Mouse (Mus musculus) CH12.LX (cell line): ENCODE results near the gene Catsperz. TPM values are rescaled to one million over a fixed set of nuclear protein-coding genes. Genes with fewer than 3 reads are reported as not detected.

Source experiments
- DNase-seq: peaks from one replicate; pipeline ENCODE4 v3.0.0-alpha.2; 2013; ENCODE audit errors: extremely low read depth
- H3K27ac ChIP-seq: 2 replicates; pipeline ENCODE4 v1.5.1; 2012; ENCODE audit warnings: low read depth, mild to moderate bottlenecking, control low read depth, moderate library complexity; ENCODE audit not compliant: insufficient read depth
- H3K27me3 ChIP-seq: replicated peaks from 2 replicates; pipeline ENCODE3; 2012; ENCODE audit warnings: inconsistent platforms
- H3K36me3 ChIP-seq, 2 experiments: replicated peaks in 1 of 2; 2 replicates each; pipeline versions ENCODE3 to v1.6.1; 2012; ENCODE audit warnings: inconsistent platforms in 1 of 2, low read length in 1 of 2, mild to moderate bottlenecking in 1 of 2, mixed read lengths in 1 of 2, moderate library complexity in 1 of 2; ENCODE audit not compliant: control insufficient read depth in 1 of 2, insufficient read depth in 1 of 2
- H3K4me1 ChIP-seq, 2 experiments: 2 replicates each; pipeline ENCODE4 v1.6.1; 2012; ENCODE audit warnings: inconsistent platforms in 1 of 2, moderate library complexity in 1 of 2; ENCODE audit not compliant: insufficient read depth in 2 of 2, control insufficient read depth in 1 of 2
- H3K4me2 ChIP-seq: 2 replicates; pipeline ENCODE4 v1.6.1; 2012; ENCODE audit warnings: low read depth, mild to moderate bottlenecking, control low read depth; ENCODE audit not compliant: poor library complexity, insufficient read depth, severe bottlenecking
- H3K4me3 ChIP-seq, 3 experiments: fragments of 150-350 bp in 1 of 3; sonication (generic) in 1 of 3; replicated peaks in 1 of 3; 2 replicates each; pipeline versions ENCODE3 to v1.5.1; 2011 to 2012; ENCODE audit warnings: low read depth in 2 of 3, low read length in 2 of 3, mild to moderate bottlenecking in 2 of 3, moderate library complexity in 2 of 3, control low read depth in 1 of 3, improper control_type of control experiment in 1 of 3, inconsistent platforms in 1 of 3, mixed read lengths in 1 of 3; ENCODE audit not compliant: poor library complexity in 1 of 3
- H3K79me2 ChIP-seq: replicated peaks from 2 replicates; pipeline ENCODE4 v1.6.1; 2012; ENCODE audit warnings: mild to moderate bottlenecking, moderate library complexity; ENCODE audit not compliant: control insufficient read depth, poor library complexity, insufficient read depth, severe bottlenecking; ENCODE audit errors: extremely low read depth
- H3K9ac ChIP-seq: 2 replicates; pipeline ENCODE4 v1.6.1; 2012; ENCODE audit warnings: low read depth, mild to moderate bottlenecking, control low read depth, moderate library complexity; ENCODE audit not compliant: insufficient read depth
- H3K9me3 ChIP-seq: replicated peaks from 2 replicates; pipeline ENCODE3; 2012; ENCODE audit warnings: low read length, inconsistent platforms, mixed read lengths
- BHLHE40 ChIP-seq: IDR thresholded peaks from 2 replicates; pipeline ENCODE4 v1.6.1; 2011; ENCODE audit warnings: mild to moderate bottlenecking, low read depth, low read length, improper control_type of control experiment
- CHD1 ChIP-seq: IDR thresholded peaks from 2 replicates; pipeline ENCODE4 v1.6.1; 2012; ENCODE audit warnings: low read depth, low read length, improper control_type of control experiment, inconsistent platforms
- CHD2 ChIP-seq: IDR thresholded peaks from 2 replicates; pipeline ENCODE4 v1.6.1; 2011; ENCODE audit warnings: low read length, improper control_type of control experiment
- CTCF ChIP-seq, 2 experiments: IDR thresholded peaks in 1 of 2; conservative IDR thresholded peaks in 1 of 2; 2 replicates each; pipeline ENCODE4 v1.5.1; 2011 to 2012; ENCODE audit warnings: low read depth in 2 of 2, low read length in 2 of 2, improper control_type of control experiment in 1 of 2, inconsistent platforms in 1 of 2, mild to moderate bottlenecking in 1 of 2, moderate library complexity in 1 of 2
- E2F4 ChIP-seq: IDR thresholded peaks from 2 replicates; pipeline ENCODE4 v1.6.1; 2011; ENCODE audit warnings: low read depth, low read length, improper control_type of control experiment; ENCODE audit not compliant: insufficient replicate concordance
- EP300 ChIP-seq: IDR thresholded peaks from 2 replicates; pipeline ENCODE4 v1.6.1; 2011; ENCODE audit warnings: low read length, improper control_type of control experiment
- ETS1 ChIP-seq: conservative IDR thresholded peaks from 2 replicates; pipeline ENCODE4 v1.6.1; 2012; ENCODE audit warnings: low read depth, mild to moderate bottlenecking, inconsistent platforms, low read length, improper control_type of control experiment, moderate library complexity
- IRF4 ChIP-seq: IDR thresholded peaks from 2 replicates; pipeline ENCODE4 v1.6.1; 2014; ENCODE audit warnings: low read depth, mild to moderate bottlenecking, inconsistent platforms, low read length, improper control_type of control experiment
- KAT2A ChIP-seq: IDR thresholded peaks from 2 replicates; pipeline ENCODE4 v1.6.1; 2012; ENCODE audit warnings: low read length, improper control_type of control experiment, inconsistent platforms; ENCODE audit not compliant: insufficient replicate concordance
- MAFK ChIP-seq: IDR thresholded peaks from 2 replicates; pipeline ENCODE4 v1.6.1; 2011; ENCODE audit warnings: low read length, improper control_type of control experiment; ENCODE audit not compliant: insufficient replicate concordance
- MAX ChIP-seq: IDR thresholded peaks from 2 replicates; pipeline ENCODE4 v1.6.1; 2011; ENCODE audit warnings: low read length, improper control_type of control experiment
- MAZ ChIP-seq: IDR thresholded peaks from 2 replicates; pipeline ENCODE4 v1.6.1; 2012; ENCODE audit warnings: low read depth, mild to moderate bottlenecking, inconsistent platforms, low read length, improper control_type of control experiment, moderate library complexity
- MXI1 ChIP-seq: IDR thresholded peaks from 2 replicates; pipeline ENCODE4 v1.6.1; 2011; ENCODE audit warnings: mild to moderate bottlenecking, low read depth, low read length, improper control_type of control experiment
- MYC ChIP-seq: IDR thresholded peaks from 2 replicates; pipeline ENCODE4 v1.6.1; 2011; ENCODE audit warnings: low read depth, mild to moderate bottlenecking, improper control_type of control experiment, low read length
- NRF1 ChIP-seq: IDR thresholded peaks from 2 replicates; pipeline ENCODE4 v1.6.1; 2014; ENCODE audit warnings: low read depth, mild to moderate bottlenecking, inconsistent platforms, low read length, improper control_type of control experiment, moderate library complexity
- POLR2AphosphoS2 ChIP-seq: IDR thresholded peaks from 2 replicates; pipeline ENCODE4 v1.6.1; 2011; ENCODE audit warnings: low read depth, low read length, improper control_type of control experiment
- RCOR1 ChIP-seq: conservative IDR thresholded peaks from 2 replicates; pipeline ENCODE4 v1.6.1; 2012; ENCODE audit warnings: low read depth, mild to moderate bottlenecking, inconsistent platforms, low read length, improper control_type of control experiment
- SMC3 ChIP-seq: IDR thresholded peaks from 2 replicates; pipeline ENCODE4 v1.6.1; 2011; ENCODE audit warnings: low read depth, low read length, improper control_type of control experiment
- TBP ChIP-seq: conservative IDR thresholded peaks from 2 replicates; pipeline ENCODE4 v1.6.1; 2011; ENCODE audit warnings: low read depth, low read length, improper control_type of control experiment
- USF1 ChIP-seq: IDR thresholded peaks from 2 replicates; pipeline ENCODE4 v1.6.1; 2014; ENCODE audit warnings: low read depth, mild to moderate bottlenecking, inconsistent platforms, low read length, improper control_type of control experiment
- ZC3H11A ChIP-seq: IDR thresholded peaks from 2 replicates; pipeline ENCODE4 v1.6.1; 2012; ENCODE audit warnings: low read depth, mild to moderate bottlenecking, inconsistent platforms, low read length, improper control_type of control experiment
- ZKSCAN1 ChIP-seq: IDR thresholded peaks from 2 replicates; pipeline ENCODE4 v1.6.1; 2012; ENCODE audit warnings: low read depth, inconsistent platforms, low read length, improper control_type of control experiment, borderline replicate concordance
- dilution Hi-C: fragments of 300-500 bp; cut with MboI; formaldehyde crosslinking; loops from 2 replicates; pipeline ENCODE4 v1.14.3; 2020; ENCODE audit warnings: low sequenced_read_pairs; ENCODE audit not compliant: extremely low pct_unique_long_range_greater_than_20kb, extremely low pct_ligation_motif_present
- in situ Hi-C: fragments of 300-500 bp; cut with MboI; formaldehyde crosslinking; loops from 3 replicates; pipeline ENCODE4 v1.14.3; 2019; ENCODE audit warnings: low sequenced_read_pairs, low pct_ligation_motif_present, low pct_unique_long_range_greater_than_20kb, mixed read lengths
- polyA plus RNA-seq: library from polyadenylated mRNA; unstranded; fragments of >175 nt; gene quantifications from 2 replicates; pipeline ENCODE4 v1.2.1, GENCODE M21; 2012; ENCODE audit warnings: low read depth; ENCODE audit not compliant: insufficient read length
- total RNA-seq, 2 experiments: library from RNA; depleted of rRNA; stranded (reverse); fragments of 300-350 nt in 1 of 2; fragments of >200 nt in 1 of 2; gene quantifications; 2 replicates each; pipeline ENCODE4 v1.2.3; 2012 to 2014

Catsperz gene
- total and polyA plus RNA-seq, 3 experiments: not detected

GRCm38 (mm10) chr19:6919431-6919830, 5.7 kb downstream of the Catsperz start:
- dilution Hi-C loops: no loop called here
- H3K4me2 ChIP-seq: no peak overlapping the region
- H3K9me3 ChIP-seq: no peaks in the 10 kb centered on the region
- H3K36me3 ChIP-seq: peaks cover 0 to 44% of the 10 kb centered on the region in 2 experiments
- H3K27ac ChIP-seq: no peak overlapping the region
- TF ChIP-seq ETS1 (no peak), SMC3 (no peak), ZKSCAN1 (no peak), RCOR1 (no peak)
- TF ChIP-seq, all 38 proteins: peak for 0
- in situ Hi-C loops: no loop called here
- 0 out of 2 replicates have a peak, but pooled peaks cover 3% of the 10 kb centered on the region for H3K79me2 ChIP-seq
- H3K4me3 ChIP-seq: no peak overlapping the region
- H3K9ac ChIP-seq: no peak overlapping the region
- peaks cover 3% of the 10 kb centered on the region for H3K27me3 ChIP-seq
- H3K4me1 ChIP-seq: peaks cover 7 to 29% of the 10 kb centered on the region in 2 experiments
- no peak for DNase-seq

GRCm38 (mm10) chr19:6918321-6918720, 6.9 kb downstream of the Catsperz start:
- no peak overlapping the region for H3K4me3 ChIP-seq
- H3K9ac ChIP-seq: no peak overlapping the region
- peaks cover 8 to 55% of the 10 kb centered on the region in 2 experiments for H3K36me3 ChIP-seq
- peaks cover 2% of the 10 kb centered on the region for H3K27me3 ChIP-seq
- H3K4me1 ChIP-seq: peaks cover 7 to 27% of the 10 kb centered on the region in 2 experiments
- H3K27ac ChIP-seq: no peak overlapping the region
- no peak for TF ChIP-seq MAX
- no peak for TF ChIP-seq POLR2AphosphoS2
- TF ChIP-seq TBP: no peak
- no peak for TF ChIP-seq CTCF (conservative IDR thresholded peaks at IDR 0.05 in 1 of 2, IDR thresholded peaks at IDR 0.05 in 1 of 2; ENCODE audit: low read depth in 2 of 2, low read length in 2 of 2)
- no peak for TF ChIP-seq CHD1
- TF ChIP-seq BHLHE40: no peak
- no peak for TF ChIP-seq MAZ
- TF ChIP-seq ZC3H11A: no peak
- no peak for TF ChIP-seq E2F4
- dilution Hi-C loops (no loop called here), in situ Hi-C loops (no loop called here)
- H3K79me2 ChIP-seq: 0 out of 2 replicates have a peak, but pooled peaks cover 3% of the 10 kb centered on the region
- H3K4me2 ChIP-seq: no peak overlapping the region
- no peaks in the 10 kb centered on the region for H3K9me3 ChIP-seq
- DNase-seq: no peak

GRCm38 (mm10) chr19:6916496-6916895, 8.7 kb downstream of the Catsperz start:
- no peaks in the 10 kb centered on the region for H3K27me3 ChIP-seq
- no peak overlapping the region for H3K9ac ChIP-seq
- no peak overlapping the region for H3K27ac ChIP-seq
- DNase-seq: no peak
- H3K36me3 ChIP-seq: peaks cover 26 to 74% of the 10 kb centered on the region in 2 experiments
- TF ChIP-seq MXI1 (no peak), MAFK (no peak), CTCF (conservative IDR thresholded peaks at IDR 0.05 in 1 of 2, IDR thresholded peaks at IDR 0.05 in 1 of 2; ENCODE audit: low read depth in 2 of 2, low read length in 2 of 2) (no peak), USF1 (no peak), MYC (no peak), EP300 (no peak), IRF4 (no peak), TBP (no peak), E2F4 (no peak), POLR2AphosphoS2 (no peak), KAT2A (no peak), CHD2 (no peak), NRF1 (no peak)
- in situ Hi-C loops (no loop called here), dilution Hi-C loops (no loop called here)
- no peaks in the 10 kb centered on the region for H3K9me3 ChIP-seq
- peaks cover 11 to 23% of the 10 kb centered on the region in 2 experiments for H3K4me1 ChIP-seq
- H3K79me2 ChIP-seq: peaks cover 3% of the 10 kb centered on the region; the same call in 1 of the 2 replicates
- H3K4me2 ChIP-seq: no peak overlapping the region
- H3K4me3 ChIP-seq: no peak overlapping the region
